Mouse (Mus musculus) bone marrow, adult 2 months (tissue): ENCODE data around the gene Cnot2. TPM values are rescaled to one million over a fixed set of nuclear protein-coding genes. Genes with fewer than 3 reads are reported as not detected.

Experiments
- H3K27ac ChIP-seq: fragments of 200-500 bp; 2 replicates; pipeline ENCODE4 v1.5.1; 2012; ENCODE audit warnings: low read depth, mild to moderate bottlenecking, control low read depth, inconsistent platforms, low read length; ENCODE audit not compliant: control insufficient read depth, poor library complexity, insufficient read depth
- H3K4me1 ChIP-seq: fragments of 200-500 bp; 2 replicates; pipeline ENCODE4 v1.6.1; 2011; ENCODE audit warnings: low read length; ENCODE audit not compliant: control insufficient read depth, insufficient read depth
- H3K4me3 ChIP-seq: fragments of 200-500 bp; replicated peaks from 2 replicates; pipeline ENCODE3; 2011; ENCODE audit warnings: mild to moderate bottlenecking, low read depth, low read length, control low read depth; ENCODE audit not compliant: control insufficient read depth
- CTCF ChIP-seq: fragments of 200-500 bp; IDR thresholded peaks from 2 replicates; pipeline ENCODE4 v1.5.1; 2011; ENCODE audit warnings: low read length, control low read depth; ENCODE audit not compliant: control insufficient read depth, insufficient read depth
- POLR2A ChIP-seq: fragments of 200-500 bp; IDR thresholded peaks from 2 replicates; pipeline ENCODE4 v1.6.1; 2011; ENCODE audit warnings: low read depth, mild to moderate bottlenecking, control low read depth, low read length, borderline replicate concordance; ENCODE audit not compliant: control insufficient read depth
- WGBS: fragments of 180-500 bp; shearing (Covaris S2); methylation state at CpG from one replicate; pipeline ENCODE4 v1.1.7; 2018; 5-methylcytosine and 5-hydroxymethylcytosine counted together
- polyA plus RNA-seq: library from polyadenylated mRNA; stranded (reverse); fragments of >200 nt; gene quantifications from 2 replicates; pipeline ENCODE4 v1.2.4, GENCODE M21; 2011; ENCODE audit warnings: low replicate concordance; ENCODE audit not compliant: missing spikeins, insufficient read depth, insufficient read length

Cnot2 gene
- polyA plus RNA-seq, 1 experiment: 40.5 TPM

DNA sequence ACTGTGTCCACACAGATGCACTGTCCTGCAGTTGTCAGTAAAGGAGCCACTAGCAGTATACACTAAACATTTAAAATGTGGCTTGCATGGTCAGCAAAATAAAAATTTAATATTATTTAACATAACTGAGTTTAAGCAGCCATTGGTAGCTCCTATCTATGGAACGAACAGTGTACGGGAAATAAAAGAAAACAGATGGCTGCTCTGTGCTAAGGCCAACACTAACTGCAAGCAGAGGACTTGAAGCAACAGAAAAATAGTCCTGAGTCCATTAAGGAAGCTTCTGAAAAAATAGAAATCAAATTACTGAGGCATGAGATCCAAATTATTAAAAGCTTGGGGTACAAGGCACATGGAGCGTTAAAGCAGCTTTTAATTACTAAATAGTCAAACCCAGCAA is 35.1 kb downstream of the Cnot2 start:
- Histone ChIP-seq H3K4me3 (no peak overlapping the region), H3K27ac (no peak overlapping the region), H3K4me1 (no peaks in the 10 kb centered on the region)
- 92% methylated on average over 3 of the region's 3 CpGs for WGBS
- no peak for TF ChIP-seq POLR2A
- no peak for TF ChIP-seq CTCF

DNA sequence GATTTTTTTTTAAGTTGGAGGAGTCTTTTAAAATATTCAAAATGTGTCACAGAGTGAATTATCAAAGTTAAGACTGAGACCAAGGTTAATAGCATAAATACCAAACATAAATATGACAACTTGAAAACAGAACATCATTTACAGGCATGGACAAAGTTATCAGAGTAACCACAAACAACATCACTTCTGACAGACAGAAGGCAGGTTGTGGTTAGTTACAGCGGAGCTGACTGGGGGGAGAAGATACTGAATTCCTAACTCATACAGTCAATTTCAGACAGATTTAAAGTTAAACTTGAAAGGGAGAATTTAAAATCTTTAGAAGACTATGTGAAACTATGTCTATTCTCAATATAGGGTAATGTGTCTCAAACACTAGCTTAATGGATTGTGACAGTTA is 38.2 kb downstream of the Cnot2 start:
- no peak for TF ChIP-seq POLR2A
- TF ChIP-seq CTCF: no peak
- H3K4me1 ChIP-seq: no peaks in the 10 kb centered on the region
- WGBS: 72% methylated on average over 1 of the region's 1 CpGs

DNA sequence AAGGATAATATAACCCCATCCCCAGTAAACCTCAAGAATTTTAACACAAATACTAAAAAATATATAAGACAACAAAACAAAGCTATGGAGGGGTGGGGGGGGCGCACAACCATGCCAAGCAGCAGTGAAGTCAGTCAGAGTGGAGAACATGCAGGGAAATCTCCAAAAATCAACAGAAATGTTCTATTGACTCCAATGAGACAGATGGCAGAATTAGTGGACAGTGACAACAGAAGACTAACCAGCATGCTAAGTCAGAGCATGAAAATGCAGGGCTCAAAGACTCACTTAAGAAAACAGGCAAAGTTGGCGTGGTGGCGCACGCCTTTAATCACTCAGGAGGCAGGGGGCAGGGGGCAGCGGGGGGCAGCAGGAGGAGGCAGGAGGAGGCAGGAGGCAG is 40.6 kb downstream of the Cnot2 start:
- WGBS: 95% methylated on average over 5 of the region's 5 CpGs
- TF ChIP-seq CTCF (no peak), POLR2A (no peak)
- no peak overlapping the region for H3K27ac ChIP-seq
- H3K4me3 ChIP-seq: no peak overlapping the region
- H3K4me1 ChIP-seq: no peaks in the 10 kb centered on the region

More for the DNA sequence above, 38.2 kb downstream of the Cnot2 start:
- no peak overlapping the region for H3K4me3 ChIP-seq
- no peak overlapping the region for H3K27ac ChIP-seq

DNA sequence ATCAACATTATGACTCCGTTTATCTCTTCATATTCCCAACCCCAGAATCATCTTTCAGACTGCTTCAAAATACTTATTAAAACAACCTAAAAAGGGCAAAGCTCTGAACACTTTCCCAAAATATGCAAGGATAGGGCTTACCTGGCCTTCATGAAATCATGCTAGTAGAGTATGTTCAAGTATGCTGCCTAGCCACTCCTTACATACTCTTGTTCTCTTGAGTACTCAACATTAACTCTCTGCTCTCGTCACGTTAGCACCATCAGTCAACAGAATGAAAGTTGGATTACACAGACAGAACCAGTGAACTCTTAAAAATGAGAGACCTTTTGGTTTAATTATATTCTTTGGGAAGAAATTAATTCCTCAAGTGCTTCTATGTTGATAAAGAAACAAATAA is 43.8 kb downstream of the Cnot2 start:
- no peaks in the 10 kb centered on the region for H3K4me1 ChIP-seq
- H3K27ac ChIP-seq: no peak overlapping the region
- no peak overlapping the region for H3K4me3 ChIP-seq
- WGBS: 91% methylated on average over 3 of the region's 3 CpGs
- TF ChIP-seq CTCF (no peak), POLR2A (no peak)

- Histone ChIP-seq H3K4me3 (no peak overlapping the region), H3K4me1 (no peaks in the 10 kb centered on the region), H3K27ac (no peak overlapping the region)
- 91% methylated on average over 3 of the region's 3 CpGs for WGBS
- TF ChIP-seq CTCF (no peak), POLR2A (no peak)
Observed at GRCm38 (mm10) chr10:116534278-116534677, 47.0 kb downstream of the Cnot2 start.

DNA sequence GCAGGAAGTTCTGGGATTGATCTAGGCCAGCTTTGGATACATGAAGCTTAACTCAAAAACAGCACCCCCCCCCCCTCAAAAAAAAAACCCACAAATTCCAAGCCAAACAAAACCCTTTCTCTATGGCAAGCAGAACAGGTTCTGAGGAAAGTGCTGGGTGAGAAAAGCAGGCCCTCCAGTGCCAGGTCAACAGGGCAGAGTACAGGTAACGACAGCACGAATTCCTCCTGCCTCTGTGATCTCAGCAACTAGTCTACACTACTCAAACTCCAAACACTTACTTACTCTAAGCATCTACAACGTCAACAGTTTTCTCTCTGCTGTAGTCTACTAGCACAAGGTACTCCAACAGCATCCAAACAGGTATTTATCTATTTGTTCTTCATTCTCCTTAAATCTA is 48.8 kb downstream of the Cnot2 start:
- Histone ChIP-seq H3K4me3 (no peak overlapping the region), H3K27ac (no peak overlapping the region), H3K4me1 (no peaks in the 10 kb centered on the region)
- WGBS: 87% methylated on average over 3 of the region's 3 CpGs
- TF ChIP-seq POLR2A (no peak), CTCF (no peak)

- H3K4me1 ChIP-seq: no peaks in the 10 kb centered on the region
- WGBS: 93% methylated on average over 3 of the region's 3 CpGs
- no peak overlapping the region for H3K4me3 ChIP-seq
- TF ChIP-seq POLR2A (no peak), CTCF (no peak)
- H3K27ac ChIP-seq: no peak overlapping the region
Observed at GRCm38 (mm10) chr10:116531063-116531462, 50.2 kb downstream of the Cnot2 start.

GRCm38 (mm10) chr10:116519588-116519987 is 61.7 kb downstream of the Cnot2 start:
- WGBS: 80% methylated on average over 1 of the region's 1 CpGs
- no peak overlapping the region for H3K4me3 ChIP-seq
- no peak for TF ChIP-seq POLR2A
- no peak for TF ChIP-seq CTCF
- H3K27ac ChIP-seq: no peak overlapping the region
- H3K4me1 ChIP-seq: no peaks in the 10 kb centered on the region

- TF ChIP-seq POLR2A: no peak
- no peak overlapping the region for H3K4me3 ChIP-seq
- no peaks in the 10 kb centered on the region for H3K4me1 ChIP-seq
- no peak overlapping the region for H3K27ac ChIP-seq
- WGBS: 89% methylated on average over 6 of the region's 6 CpGs
Observed at GRCm38 (mm10) chr10:116515590-116515989, 65.7 kb downstream of the Cnot2 start.
